Mouse (Mus musculus) heart, embryonic 14.5 days (tissue): Measurements from ENCODE around the gene Aif1. TPM values are rescaled to one million over a fixed set of nuclear protein-coding genes. Genes with fewer than 3 reads are reported as not detected.

Experiments
- ATAC-seq: fragments of 200-750 bp; cut with Nextera tagmentation; 2 replicates; pipeline ENCODE4 v1.8.0; 2017; ENCODE audit warnings: low read depth, moderate TSS enrichment; ENCODE audit not compliant: insufficient number of reproducible peaks, insufficient read depth, low FRiP score
- H3K27ac ChIP-seq, 2 experiments: fragments of 200-500 bp in 1 of 2; fragments of 300-500 bp in 1 of 2; sonication (generic) in 1 of 2; replicated peaks in 1 of 2; 2 replicates each; pipeline ENCODE4 v1.5.1; 2012 to 2014; ENCODE audit warnings: low read depth in 2 of 2, low read length in 2 of 2, control low read depth in 1 of 2, mild to moderate bottlenecking in 1 of 2, mixed read lengths in 1 of 2; ENCODE audit not compliant: control insufficient read depth in 1 of 2, insufficient read depth in 1 of 2
- H3K27me3 ChIP-seq: fragments of 300-500 bp; sonication (generic); 2 replicates; pipeline ENCODE4 v1.6.1; 2014; ENCODE audit warnings: mild to moderate bottlenecking, low read length, control low read depth; ENCODE audit not compliant: control insufficient read depth, insufficient read depth
- H3K36me3 ChIP-seq: fragments of 300-500 bp; sonication (generic); 2 replicates; pipeline ENCODE4 v1.6.1; 2014; ENCODE audit warnings: mild to moderate bottlenecking, control low read depth, low read length, mixed read lengths; ENCODE audit not compliant: control insufficient read depth, insufficient read depth
- H3K4me1 ChIP-seq, 2 experiments: fragments of 200-500 bp in 1 of 2; fragments of 300-500 bp in 1 of 2; sonication (generic) in 1 of 2; 2 replicates each; pipeline ENCODE4 v1.6.1; 2012 to 2014; ENCODE audit warnings: low read length in 2 of 2, control low read depth in 1 of 2, mixed read lengths in 1 of 2; ENCODE audit not compliant: control insufficient read depth in 2 of 2, insufficient read depth in 2 of 2
- H3K4me2 ChIP-seq: fragments of 300-500 bp; sonication (generic); 2 replicates; pipeline ENCODE4 v1.6.1; 2014; ENCODE audit warnings: mild to moderate bottlenecking, low read length
- H3K4me3 ChIP-seq, 2 experiments: fragments of 200-500 bp in 1 of 2; fragments of 300-500 bp in 1 of 2; sonication (generic) in 1 of 2; 2 replicates each; pipeline ENCODE4 v1.5.1; 2012 to 2014; ENCODE audit warnings: low read length in 2 of 2, mild to moderate bottlenecking in 2 of 2, control low read depth in 1 of 2, low read depth in 1 of 2, moderate library complexity in 1 of 2; ENCODE audit not compliant: control insufficient read depth in 1 of 2, insufficient read depth in 1 of 2
- H3K9ac ChIP-seq: fragments of 300-500 bp; sonication (generic); 2 replicates; pipeline ENCODE4 v1.6.1; 2014; ENCODE audit warnings: mild to moderate bottlenecking, low read length
- H3K9me3 ChIP-seq: fragments of 300-500 bp; sonication (generic); 2 replicates; pipeline ENCODE4 v1.6.1; 2016; ENCODE audit warnings: low read length, control low read depth; ENCODE audit not compliant: control insufficient read depth
- WGBS: fragments of 180-500 bp; shearing (Covaris S2); extraction: QIAGEN DNeasy Blood & Tissue Kit; methylation state at CpG from one replicate; pipeline ENCODE4 v1.1.7; 2014; 5-methylcytosine and 5-hydroxymethylcytosine counted together
- polyA plus RNA-seq: library from polyadenylated mRNA; unstranded; fragments of >200 nt; fragmentation: Nextera tagmentation; extraction: Ambion mirVana; gene quantifications from 2 replicates; pipeline ENCODE4 v1.2.1, GENCODE M21; 2014

Aif1 gene
- polyA plus RNA-seq, 1 experiment from 2014 or later, result 7.4 TPM

GRCm38 (mm10) chr17:35173329-35173728 lies 2.5 kb downstream of the Aif1 start:
- Histone ChIP-seq H3K9me3 (no peaks in the 10 kb centered on the region), H3K36me3 (no peaks in the 10 kb centered on the region), H3K27me3 (no peaks in the 10 kb centered on the region), H3K4me1 (no peaks in the 10 kb centered on the region; a peak in 1 of 4 replicates), H3K27ac (no peak overlapping the region), H3K4me2 (no peak overlapping the region), H3K9ac (no peak overlapping the region), H3K4me3 (no peak overlapping the region)
- no peak for ATAC-seq
- 59% methylated on average over 3 of the region's 3 CpGs for WGBS

GRCm38 (mm10) chr17:35172445-35173234 lies 3.2 kb downstream of the Aif1 start:
- Histone ChIP-seq H3K4me1 (no peaks in the 10 kb centered on the region; a peak in 1 of 4 replicates), H3K9me3 (no peaks in the 10 kb centered on the region), H3K27me3 (no peaks in the 10 kb centered on the region), H3K27ac (no peak overlapping the region), H3K4me3 (no peak overlapping the region), H3K36me3 (no peaks in the 10 kb centered on the region), H3K9ac (peak overlapping the region; percentile 48; the same call in 1 of the 2 replicates), H3K4me2 (no peak overlapping the region)
- no peak for ATAC-seq
- 48% methylated on average over 11 of the region's 11 CpGs for WGBS

GRCm38 (mm10) chr17:35168541-35169207 lies 7.2 kb downstream of the Aif1 start:
- no peaks in the 10 kb centered on the region for H3K27me3 ChIP-seq
- no peak overlapping the region for H3K4me2 ChIP-seq
- H3K9ac ChIP-seq, result no peak overlapping the region
- no peaks in the 10 kb centered on the region for H3K9me3 ChIP-seq
- no peak overlapping the region for H3K27ac ChIP-seq
- 8% methylated on average over 4 of the region's 4 CpGs for WGBS
- no peaks in the 10 kb centered on the region for H3K36me3 ChIP-seq
- H3K4me1 ChIP-seq, result peaks cover 5 to 9% of the 10 kb centered on the region in 2 experiments; a peak in 3 of 4 replicates
- H3K4me3 ChIP-seq, result no peak overlapping the region
- ATAC-seq, result no peak

DNA sequence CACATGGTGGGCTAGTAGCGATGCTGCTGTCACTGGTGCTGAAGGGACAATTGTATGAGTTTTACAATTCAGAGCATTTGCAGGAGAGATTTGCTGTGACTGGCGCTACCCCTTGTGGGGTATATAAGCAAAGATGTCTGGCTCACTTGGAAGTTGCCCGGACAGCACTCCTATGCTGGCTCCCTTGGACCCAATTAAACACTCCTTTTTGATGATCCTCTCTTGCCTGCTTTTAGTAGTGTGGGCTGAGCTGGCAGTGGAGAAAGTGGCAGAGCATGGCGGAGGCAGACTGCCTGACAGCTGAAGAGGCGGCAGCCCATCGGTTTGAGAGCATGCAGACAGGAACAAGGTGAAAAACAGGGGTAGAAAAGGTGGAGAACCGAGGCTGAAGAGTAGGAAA lies 8.1 kb downstream of the Aif1 start:
- H3K27ac ChIP-seq, result no peak overlapping the region
- H3K9ac ChIP-seq, result no peak overlapping the region
- no peaks in the 10 kb centered on the region for H3K9me3 ChIP-seq
- no peaks in the 10 kb centered on the region for H3K36me3 ChIP-seq
- 79% methylated on average over 7 of the region's 7 CpGs for WGBS
- H3K4me2 ChIP-seq, result no peak overlapping the region
- no peak overlapping the region for H3K4me3 ChIP-seq
- no peaks in the 10 kb centered on the region for H3K27me3 ChIP-seq
- H3K4me1 ChIP-seq, result peaks cover 6 to 17% of the 10 kb centered on the region in 2 experiments
- ATAC-seq, result no peak

DNA sequence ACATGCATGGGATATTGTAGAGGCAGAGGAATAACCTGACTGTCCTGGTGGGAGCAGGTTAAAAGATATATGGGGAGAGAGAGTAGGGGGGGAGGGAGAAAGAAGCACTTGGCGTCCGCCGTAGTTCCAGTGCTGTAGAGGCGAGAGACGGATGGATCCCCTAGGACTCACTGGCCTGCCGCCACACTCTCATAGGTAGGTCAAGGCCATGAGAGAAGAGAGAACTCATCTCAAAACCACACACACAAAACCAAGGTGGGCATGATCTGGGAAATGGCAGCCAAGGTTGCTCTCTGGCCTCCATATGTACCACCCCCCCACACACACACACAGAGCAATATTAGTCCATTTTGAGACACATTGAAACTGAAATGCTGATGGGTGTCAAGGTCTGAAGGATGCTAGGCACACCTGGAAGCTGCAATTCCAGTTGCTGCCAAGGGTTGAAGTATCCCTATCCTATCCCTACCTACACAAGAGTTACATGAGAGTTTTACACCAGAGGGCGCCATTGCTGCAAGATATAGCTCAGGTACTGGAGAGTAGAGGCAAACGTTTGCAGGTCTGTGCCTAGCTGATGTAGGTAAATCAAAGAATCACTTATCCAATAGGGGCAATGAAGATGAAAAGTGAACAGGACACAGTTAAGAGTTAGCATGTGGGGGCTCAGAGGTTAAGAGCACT lies 9.4 kb downstream of the Aif1 start:
- 74% methylated on average over 8 of the region's 8 CpGs for WGBS
- ATAC-seq, result no peak
- H3K9me3 ChIP-seq, result no peaks in the 10 kb centered on the region
- peak overlapping the region; percentile 72; the same call in 1 of the 2 replicates for H3K4me2 ChIP-seq
- no peak overlapping the region for H3K9ac ChIP-seq
- H3K27ac ChIP-seq, result no peak overlapping the region; a peak in 1 of 4 replicates
- no peak overlapping the region for H3K4me3 ChIP-seq
- no peaks in the 10 kb centered on the region for H3K27me3 ChIP-seq
- peaks cover 10 to 30% of the 10 kb centered on the region in 2 experiments for H3K4me1 ChIP-seq
- peaks cover 8% of the 10 kb centered on the region for H3K36me3 ChIP-seq

DNA sequence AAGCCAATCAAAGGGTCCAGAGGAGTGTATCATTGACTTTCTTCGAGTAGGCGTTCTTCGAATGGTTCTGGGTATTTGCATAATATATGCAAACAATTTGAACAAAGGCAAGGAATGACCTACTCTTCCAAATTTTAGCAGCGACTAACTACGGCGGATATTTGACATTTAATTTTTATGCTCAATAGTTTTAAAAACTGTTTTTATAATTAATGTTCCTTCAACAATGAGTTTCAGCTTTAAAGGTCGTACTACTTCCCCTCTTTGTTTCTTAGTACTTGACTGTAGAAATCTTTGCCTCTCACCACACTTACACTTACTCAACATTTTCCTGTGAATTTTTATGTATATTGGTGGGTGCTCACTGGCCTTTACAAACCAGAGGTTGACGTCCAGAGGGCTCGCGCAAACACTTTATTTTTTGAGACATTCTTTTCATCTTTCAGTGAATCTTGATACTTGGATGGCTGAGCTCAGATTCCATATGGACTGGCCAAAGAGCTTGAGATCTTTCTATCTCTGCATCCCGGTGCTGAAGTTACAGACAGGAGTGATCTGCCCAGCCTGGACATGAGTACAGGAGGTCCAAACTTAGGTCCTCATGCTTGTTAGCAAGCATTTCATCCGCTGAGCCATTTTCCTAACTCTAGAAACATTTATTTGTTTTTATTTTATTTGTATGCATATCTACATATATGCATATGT lies 10.3 kb downstream of the Aif1 start:
- 24% methylated on average over 12 of the region's 12 CpGs for WGBS
- Histone ChIP-seq H3K27ac (peak overlapping the region; percentile 99 to 100), H3K9ac (peak overlapping the region; percentile 70), H3K4me1 (peaks cover 10 to 31% of the 10 kb centered on the region in 2 experiments), H3K9me3 (no peaks in the 10 kb centered on the region), H3K4me2 (peak overlapping the region; percentile 72), H3K36me3 (peaks cover 16% of the 10 kb centered on the region), H3K4me3 (peak overlapping the region; percentile 81 to 100), H3K27me3 (no peaks in the 10 kb centered on the region)
- ATAC-seq, result no peak
